Mouse (Mus musculus) left cerebral cortex, postnatal 10 days (tissue): Measurements from ENCODE around the gene Kif13a. TPM values are rescaled to one million over a fixed set of nuclear protein-coding genes. Genes with fewer than 3 reads are reported as not detected.

Experiments used
- DNase-seq, 2 experiments: peaks; one replicate each; pipeline ENCODE4 v3.0.0; 2021 to 2022; ENCODE audit warnings: low spot score in 2 of 2, mixed read lengths in 1 of 2; ENCODE audit errors: extremely low spot score in 1 of 2
- intact Hi-C: fragments of 180-260 bp; cut with DNase I; formaldehyde crosslinking; loops from one replicate; pipeline ENCODE4 v1.15.1; 2025
- total RNA-seq, 2 experiments: library from RNA; stranded (reverse); gene quantifications; 2 replicates each; pipeline ENCODE4 v1.2.3; 2021

Gene Kif13a
- total RNA-seq, 2 experiments from 2014 or later: 29.3 to 33.4 TPM

DNA sequence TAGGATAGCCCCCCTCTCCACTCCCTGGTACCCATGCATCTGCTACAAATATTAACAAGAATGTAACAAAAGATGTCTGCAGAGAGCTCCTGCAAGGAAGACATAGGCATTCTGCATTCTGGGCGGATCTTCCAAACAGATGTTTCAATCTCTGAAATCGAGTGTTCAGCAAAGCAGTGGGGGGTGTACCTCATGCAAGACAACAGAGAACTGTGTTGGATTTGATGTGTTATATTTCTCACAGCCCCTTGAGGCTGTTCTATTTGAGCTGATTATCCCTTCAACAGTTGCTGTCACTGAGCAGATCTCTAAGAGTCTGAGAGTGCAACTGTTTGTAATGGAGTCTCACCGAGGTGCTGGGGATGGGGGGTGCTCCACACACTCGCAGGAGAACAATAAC is 37.3 kb downstream of the Kif13a start:
- DNase-seq: no peak
- intact Hi-C loops: no loop called here

DNA sequence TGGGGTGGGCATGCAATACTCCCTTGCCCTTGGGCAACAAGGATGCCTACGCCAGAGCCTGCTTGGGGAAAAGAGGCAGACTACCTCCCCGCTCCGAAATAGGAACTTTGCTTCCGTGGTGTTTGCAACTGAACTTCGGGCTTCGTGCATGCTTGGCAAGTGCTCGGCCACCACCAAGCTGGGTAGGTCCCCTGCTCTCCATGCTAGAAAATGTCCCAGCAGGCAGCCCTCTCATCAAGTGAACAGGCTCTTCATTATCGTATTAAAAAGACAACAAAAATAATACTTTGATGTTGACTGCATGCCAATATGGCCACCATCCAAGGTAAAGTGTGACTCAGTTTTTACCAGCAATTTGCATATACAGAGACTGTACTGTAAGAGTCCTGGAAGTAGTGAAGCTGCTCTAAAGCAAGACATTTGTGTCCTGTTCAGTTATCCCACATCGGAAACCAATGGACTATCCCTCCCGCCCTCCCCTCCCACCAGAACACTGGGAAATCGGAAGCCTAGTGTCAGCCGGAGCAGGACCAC is 41.5 kb downstream of the Kif13a start:
- DNase-seq: no peak
- intact Hi-C loops: no loop called here

DNA sequence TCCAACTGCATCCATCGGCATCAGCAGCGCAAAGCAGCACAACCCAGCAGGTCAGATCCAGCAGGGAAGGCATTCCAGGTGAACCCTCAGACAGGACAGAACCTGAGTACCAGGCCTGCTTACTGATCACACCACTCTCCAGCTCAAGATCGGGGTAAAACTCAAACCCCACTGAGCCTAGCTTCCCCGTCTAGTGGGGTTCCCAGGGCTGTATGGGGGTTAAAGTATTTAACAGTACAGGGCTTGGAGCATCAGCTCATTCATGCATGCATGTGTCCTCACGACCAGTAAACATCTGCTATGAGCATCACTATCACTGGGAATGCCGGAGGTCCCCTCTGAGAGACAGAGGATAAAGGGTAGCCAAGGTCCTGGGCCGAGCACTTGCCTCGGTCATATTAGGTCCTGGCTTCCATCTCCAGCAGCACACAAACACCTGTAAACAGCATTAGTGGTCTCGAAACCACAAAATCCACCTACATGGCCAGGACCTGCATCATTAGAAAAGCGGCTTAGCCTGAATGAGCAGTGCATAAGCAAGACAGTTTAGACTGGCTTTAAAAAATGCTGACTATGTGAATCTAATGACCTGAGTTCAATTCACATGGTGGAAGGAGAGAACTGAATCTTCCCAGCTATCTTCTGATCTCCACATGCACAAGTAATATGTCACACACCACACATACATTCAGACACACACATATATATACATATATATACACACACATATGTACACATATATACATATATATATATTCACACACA is 43.0 kb downstream of the Kif13a start:
- DNase-seq: no peak
- intact Hi-C loops: no loop called here

DNA sequence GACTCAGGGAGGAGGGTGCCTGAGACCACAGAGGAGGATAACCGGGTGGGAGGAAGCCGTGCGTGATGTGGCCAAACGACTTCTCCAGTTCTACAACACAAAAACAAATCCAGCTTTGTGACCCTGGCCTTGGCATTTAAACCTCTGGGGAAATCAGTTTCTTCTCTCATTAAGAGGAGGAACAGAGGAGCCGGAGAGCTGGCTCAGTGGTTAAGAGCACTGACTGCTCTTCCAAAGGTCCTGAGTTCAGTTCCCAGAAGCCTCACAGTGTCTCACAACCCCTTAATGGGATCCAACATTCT is 44.0 kb downstream of the Kif13a start:
- intact Hi-C loops: no loop called here
- DNase-seq: no peak

DNA sequence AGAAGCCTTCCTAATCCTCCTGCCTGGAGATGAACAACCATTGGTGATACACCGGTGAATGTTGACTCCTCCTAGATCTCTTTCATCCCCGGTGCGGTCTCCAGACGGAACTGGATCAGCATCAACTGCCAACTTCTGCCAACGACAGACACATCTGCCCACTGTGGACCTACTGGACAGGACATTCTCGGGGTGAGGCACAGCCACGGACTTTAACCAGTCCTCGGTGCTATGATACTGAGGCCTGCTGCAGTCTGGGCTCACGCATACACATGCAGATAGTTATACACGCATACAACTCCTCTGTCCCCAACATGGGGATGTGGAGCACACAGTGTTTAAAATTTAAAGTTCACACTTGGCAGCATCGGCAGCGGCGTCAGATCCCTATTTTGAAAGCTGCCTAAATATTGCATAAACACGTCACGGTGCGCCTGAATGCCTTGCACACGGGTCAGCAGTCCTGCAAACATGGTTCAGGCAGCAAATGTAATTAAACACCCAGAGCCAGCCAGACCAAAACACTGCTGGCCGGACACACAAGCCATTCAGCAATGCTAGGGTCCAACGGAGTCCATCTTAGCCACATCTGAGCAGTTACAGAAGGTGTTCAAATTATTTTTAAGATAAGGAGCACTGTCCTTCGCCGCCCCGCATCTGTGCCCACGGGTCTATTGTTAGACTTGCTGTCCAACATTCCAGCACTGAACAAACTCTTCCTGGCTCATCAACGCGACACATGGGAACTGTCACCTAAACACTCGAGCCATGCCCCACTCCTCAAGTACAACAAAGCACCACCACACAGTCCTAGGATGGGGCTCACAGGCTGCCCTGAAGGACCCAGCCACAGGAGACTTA is 44.5 kb downstream of the Kif13a start:
- DNase-seq: no peak
- intact Hi-C loops: no loop called here

DNA sequence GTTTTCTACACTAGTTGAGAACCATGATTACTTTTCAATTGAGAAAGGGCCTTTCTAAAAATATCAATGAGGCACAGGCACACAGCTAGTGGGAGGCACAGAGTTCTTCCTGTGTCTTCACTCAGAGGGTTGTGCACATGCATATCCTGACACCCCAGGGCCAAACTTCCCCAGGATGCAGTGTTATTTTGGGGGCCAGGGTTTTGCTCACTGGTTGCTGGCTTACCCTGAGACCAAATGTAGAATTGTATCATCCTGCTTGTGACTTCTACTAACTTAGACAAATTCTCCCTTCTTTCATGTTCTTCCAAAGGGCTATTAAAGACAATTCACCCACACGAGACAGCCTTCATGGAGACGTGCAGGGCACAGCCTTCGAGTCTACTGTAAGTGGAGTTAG is 45.7 kb downstream of the Kif13a start:
- DNase-seq: no peak
- intact Hi-C loops: no loop called here

DNA sequence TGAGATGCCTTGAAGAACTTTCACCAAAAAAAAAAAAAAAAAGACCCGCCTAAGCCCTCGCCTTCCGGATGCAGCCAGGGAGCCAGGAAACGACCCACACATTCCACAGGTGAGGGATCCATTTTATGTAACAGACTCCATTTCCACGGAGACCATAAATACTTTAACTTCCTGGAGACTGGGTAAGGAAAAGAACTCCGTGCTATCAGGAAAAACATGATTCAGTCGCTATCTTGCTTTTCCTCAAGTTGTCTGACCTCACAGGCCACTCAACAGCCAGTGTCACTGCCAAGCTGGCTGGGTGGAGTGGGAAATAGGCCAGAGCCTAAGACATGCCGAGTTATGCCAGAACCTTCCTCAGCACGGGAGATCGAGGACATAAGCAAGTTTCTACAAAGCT is 46.3 kb downstream of the Kif13a start:
- DNase-seq: no peak
- intact Hi-C loops: no loop called here

DNA sequence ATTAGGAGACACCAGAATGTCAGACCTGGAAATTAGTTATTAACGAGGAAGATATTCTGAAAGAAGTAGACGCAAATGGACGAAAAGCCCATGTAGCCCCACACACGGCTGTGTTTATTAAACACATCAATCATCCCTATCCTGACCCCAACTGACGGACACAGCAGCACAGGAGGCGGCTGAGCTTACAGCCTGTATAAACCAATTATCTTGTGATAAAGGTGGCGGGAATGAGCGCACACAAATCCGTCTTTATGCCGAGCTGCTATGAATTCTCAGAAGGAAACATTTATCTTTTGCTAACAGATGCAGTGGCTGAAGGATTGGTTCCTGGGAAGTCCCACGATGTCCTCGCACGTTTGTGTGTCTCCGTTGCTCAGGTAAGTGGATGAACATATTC is 48.9 kb downstream of the Kif13a start:
- no peak for DNase-seq
- intact Hi-C loops: no loop called here

DNA sequence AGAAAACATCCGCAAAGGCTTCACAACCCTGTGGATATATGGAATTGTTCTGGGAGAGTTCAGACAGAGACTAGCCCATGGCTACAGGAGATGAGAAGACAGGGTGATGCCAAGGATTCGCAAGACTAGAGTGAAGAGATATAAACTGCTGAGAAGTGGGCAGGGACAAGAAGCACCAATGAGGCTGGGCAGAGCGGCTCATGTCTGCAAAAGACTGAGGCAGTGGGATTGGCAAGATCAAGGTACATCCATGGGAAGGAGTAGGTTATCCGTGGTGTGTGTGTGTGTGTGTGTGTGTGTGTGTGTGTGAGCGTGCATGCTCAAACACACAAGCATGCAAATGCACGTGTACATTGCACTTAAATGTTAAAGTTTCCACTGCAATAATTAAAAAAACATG is 49.4 kb downstream of the Kif13a start:
- DNase-seq: no peak
- intact Hi-C loops: no loop called here

DNA sequence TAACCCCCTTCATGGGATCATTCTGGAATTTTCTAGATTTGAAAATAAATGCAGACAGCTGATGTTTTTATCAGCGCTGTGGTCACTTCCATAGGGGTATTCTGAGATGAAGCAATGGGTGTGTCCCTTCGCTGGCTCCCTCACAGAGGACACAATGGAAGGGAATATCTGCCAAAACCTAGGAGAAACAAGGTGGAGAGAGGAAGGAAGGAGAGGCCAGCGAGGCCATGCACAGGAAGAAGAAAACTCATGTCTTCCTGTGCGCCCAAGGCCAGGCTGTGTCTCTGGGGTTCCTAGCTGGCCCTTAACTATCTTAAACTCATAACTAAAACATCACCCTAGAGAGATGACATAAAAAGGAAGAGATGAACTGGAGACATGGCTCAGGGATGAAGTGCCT is 52.6 kb downstream of the Kif13a start:
- intact Hi-C loops: no loop called here
- no peak for DNase-seq

DNA sequence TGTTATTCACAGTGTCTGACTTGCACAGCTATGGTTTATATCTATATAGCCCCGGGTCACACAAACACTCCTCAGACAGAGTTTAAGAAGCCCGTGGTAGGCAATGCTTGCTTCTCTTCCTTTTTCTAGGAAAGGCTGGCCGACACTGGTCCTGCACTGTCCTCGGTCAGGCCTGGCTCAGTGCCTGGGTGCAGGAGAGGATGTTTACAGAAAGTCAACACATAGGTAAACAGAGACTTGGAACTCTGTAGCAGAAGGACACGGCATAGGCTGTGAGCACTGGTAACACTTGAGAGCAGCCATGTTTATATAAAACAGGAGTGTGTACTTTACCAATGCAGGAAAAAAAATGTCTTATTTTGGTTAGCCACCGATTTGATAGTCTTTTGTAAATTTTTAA is 54.3 kb downstream of the Kif13a start:
- intact Hi-C loops: no loop called here
- DNase-seq: peak in 1 of 2 experiments; percentile 76

DNA sequence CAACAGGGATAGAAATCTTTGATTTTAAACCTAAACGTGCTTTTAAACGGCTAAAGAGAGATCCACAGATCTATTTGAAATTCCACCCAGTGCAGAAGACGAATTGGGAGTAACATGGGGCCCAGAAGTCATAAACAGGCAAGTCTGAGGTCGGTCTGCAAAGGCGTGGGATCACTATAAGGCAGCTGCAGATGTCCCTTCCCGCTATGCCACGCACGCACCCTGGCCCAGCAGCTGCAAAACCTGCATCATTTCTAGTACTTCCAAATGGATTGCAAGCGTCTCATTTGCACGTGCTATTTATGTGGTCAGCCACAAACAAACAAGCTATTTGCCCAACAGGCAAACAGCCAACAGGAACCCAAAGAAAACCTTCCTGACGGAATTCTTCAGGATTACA is 56.9 kb downstream of the Kif13a start:
- intact Hi-C loops: no loop called here
- DNase-seq: no peak

DNA sequence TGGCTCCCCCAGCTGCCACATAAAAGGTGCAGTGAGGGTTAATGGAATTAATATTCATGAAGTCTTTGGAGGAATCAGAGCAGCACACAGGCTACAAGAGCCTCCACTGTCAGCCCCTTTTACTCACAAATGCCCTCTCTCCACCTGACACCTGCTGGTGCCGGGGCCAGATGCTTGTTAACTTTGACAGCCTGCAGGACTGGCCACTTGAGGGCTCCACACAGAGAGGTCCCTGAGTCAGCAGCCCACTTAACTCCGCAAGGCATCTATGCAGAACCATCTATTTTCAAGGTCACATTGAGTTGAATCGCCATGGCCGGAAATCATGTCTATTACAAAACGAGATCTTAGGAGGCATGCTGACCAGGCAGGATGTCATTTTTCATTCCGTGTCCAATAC is 57.5 kb downstream of the Kif13a start:
- intact Hi-C loops: no loop called here
- DNase-seq: peak; percentile 31 to 53

DNA sequence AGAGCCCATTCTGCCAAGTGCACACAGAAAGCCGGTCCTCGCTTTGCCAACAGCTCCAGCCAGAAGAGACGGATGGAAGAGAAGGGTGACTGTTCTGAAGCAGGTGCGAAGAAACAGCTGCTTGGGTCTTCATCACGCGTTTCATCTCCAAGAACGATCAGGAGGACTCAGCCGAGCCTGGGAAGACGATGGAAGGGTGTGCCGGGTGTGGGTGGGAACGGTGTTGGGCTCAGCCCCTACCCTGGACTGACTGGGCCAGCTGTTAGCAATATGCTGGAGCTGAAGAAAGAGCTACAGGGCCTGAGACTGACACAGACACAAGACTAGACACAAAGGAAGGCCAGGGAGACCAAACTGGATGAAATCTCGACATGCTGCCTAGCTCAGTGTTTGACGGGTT is 60.2 kb downstream of the Kif13a start:
- DNase-seq: no peak
- intact Hi-C loops: no loop called here

DNA sequence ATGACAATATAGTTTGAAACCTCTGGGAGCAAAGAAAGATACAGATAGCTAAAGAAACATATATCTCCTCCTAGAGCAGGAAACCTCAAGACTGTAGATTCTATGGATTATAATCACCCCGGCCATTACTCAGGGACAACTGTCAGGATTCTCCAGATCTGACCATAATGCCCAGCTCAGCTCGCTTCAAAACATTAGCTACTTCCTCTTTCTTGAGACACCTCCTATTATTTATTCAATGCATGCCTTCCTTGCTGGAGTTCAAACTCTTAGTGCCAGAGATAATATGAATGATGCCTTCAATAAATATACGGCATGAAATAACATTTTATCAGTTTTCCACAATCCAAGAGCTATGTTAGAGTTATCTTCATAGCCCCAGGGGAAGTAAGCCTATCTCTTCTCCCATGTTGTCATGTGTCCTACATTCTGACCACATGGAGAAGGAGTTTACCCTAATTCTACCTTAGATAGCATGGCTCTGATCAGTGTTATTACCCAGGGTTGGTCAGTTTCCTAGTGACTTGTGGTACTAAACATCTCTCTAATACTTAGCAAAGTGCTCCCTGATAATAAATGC is 66.4 kb downstream of the Kif13a start:
- no peak for DNase-seq
- intact Hi-C loops: no loop called here

DNA sequence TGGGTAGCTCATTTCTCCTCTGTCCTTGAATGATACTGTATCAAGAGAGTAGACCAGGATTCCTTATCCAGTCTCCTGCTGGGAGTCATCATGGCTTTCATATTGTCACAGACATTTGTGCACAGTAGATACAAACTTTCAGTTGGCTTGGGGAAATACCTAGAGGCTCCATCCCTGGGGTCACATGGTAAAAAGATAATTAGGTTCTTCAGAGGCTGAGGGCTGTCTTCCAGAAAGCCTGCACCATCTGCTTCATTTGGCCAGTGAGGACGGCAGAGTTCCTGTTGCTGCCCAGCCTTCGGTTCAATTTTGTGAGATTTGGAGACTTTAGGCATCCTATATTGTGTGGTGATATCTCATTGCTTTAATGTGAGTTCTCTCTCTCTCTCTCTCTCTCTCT is 69.8 kb downstream of the Kif13a start:
- intact Hi-C loops: loop anchor here (5.0 kb wide), 1 partner anchor 42 kb away; no protein-coding TSS in a partner anchor
- no peak for DNase-seq

DNA sequence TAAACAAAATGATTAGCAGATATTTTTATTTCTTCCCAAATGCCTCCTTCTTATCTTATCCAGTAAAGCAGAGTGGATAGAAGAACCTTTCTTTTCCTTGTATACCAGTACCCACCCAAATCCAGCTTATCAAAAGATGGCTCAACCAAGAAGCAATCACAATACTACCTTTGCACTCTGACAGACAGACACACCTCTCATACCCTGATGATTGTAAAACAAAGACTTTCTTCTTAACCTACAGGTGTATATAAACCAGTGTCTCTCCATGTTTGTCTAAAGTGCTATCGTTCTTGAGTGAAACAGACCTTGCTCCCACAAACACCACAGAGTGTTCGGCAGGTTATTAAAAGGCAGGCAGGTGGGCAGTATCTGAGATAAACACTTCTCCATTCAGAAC is 70.5 kb downstream of the Kif13a start:
- no peak for DNase-seq
- intact Hi-C loops: loop anchor here (5.0 kb wide), 1 partner anchor 43 kb away; no protein-coding TSS in a partner anchor

DNA sequence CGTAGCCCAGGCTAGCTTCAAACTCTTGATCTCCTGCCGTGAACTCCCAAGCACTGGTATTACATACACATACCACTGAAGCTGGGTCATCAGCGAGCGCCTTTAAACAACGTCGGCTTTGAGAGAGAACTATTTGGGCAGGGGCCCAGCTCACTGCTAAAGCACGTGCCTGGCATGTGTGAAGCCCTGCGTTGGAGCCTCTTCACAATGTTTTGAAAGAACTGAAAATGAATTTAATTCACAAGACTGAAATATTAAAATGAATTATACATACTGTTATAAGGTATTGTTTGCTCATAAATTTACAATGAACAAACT is 70.9 kb downstream of the Kif13a start:
- no peak for DNase-seq
- intact Hi-C loops: loop anchor here (5.0 kb wide), 1 partner anchor 44 kb away; no protein-coding TSS in a partner anchor

DNA sequence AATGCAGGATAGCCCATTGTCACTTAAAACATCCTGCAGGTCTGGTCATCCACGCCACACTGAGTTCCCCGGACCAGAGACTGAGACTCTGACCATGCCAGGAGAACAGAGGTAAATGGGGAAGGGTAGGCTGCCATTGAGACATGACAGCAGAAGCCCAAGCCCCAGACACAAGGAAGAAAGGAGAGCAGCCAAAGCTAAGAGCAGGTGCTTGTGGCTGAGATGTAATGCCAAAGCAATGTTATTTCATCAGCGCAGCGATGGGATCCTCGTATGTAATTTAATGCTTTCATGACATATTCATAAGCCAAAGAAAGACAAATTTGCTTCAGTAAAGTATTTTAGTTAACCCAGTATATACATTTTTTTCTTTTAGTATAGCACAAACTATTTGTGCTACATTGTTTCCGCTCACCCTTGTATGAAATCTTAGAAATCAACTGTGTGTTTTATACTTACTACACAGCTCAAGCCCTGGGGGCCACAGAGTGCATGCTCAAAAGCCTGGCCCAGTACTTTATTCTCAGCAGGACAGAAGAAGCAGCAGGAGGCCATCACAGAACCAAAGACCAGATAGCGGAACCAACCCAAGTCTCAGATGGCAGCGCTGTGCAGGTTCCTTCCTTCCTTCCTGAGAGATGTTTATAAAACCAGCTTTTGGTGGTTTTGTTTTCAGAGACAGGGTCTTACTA is 71.4 kb downstream of the Kif13a start:
- intact Hi-C loops: loop anchor here (5.0 kb wide), 1 partner anchor 44 kb away; no protein-coding TSS in a partner anchor
- no peak for DNase-seq
